Mouse (Mus musculus): Measurements from ENCODE around the gene Stk16. TPM values are rescaled to one million over a fixed set of nuclear protein-coding genes. Genes with fewer than 3 reads are reported as not detected.

Gene Stk16
- total RNA-seq, 2 experiments from 2014 or later = 88.3 to 92.4 TPM

DNA sequence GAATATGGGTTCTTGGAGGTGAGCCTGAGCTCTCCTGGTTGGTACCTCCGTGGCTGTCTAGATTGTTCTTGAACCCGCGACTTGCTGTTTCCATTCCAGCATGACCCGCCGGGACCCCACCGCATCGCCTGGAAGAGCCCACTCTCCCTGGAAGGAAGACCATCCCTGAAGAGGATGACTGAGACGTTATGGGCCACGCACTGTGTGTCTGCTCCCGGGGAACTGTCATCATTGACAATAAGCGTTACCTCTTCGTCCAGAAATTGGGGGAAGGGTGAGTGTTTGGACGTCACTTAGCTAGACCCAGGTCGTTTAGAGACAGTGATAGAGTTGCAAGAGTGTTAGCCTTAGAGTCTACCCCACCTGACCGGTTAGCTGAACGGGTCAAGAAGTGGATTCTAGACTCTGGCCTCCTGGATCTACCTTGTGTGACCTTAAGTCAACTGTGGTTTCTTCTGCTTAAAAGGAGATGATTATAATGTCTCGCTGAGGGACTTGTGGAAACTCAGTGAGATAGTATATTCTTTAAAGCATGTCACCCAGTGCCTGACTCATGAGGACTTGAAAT lies 587 bp downstream of the Stk16 start:
- DNase-seq (ENCODE audit: extremely low spot score in 1 of 2, low spot score in 1 of 2) = no peak

DNA sequence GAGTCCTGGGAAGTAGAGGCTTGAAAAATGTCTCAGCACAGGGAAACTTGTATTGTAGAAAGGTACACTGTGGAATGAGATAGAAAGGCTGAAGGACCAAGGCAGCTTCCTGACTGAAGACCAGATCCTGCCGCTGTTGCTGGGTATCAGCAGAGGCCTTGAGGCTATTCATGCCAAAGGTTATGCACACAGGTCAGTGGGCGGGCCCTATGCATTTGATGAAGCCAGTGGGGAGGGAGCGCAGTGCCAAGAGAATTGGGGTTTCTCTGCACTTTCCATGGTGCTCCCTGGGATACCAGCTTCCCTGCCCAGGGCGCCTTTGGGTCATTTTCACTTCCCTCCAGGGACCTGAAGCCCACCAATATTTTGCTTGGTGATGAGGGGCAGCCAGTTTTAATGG lies 1.9 kb downstream of the Stk16 start:
- no peak for DNase-seq (ENCODE audit: extremely low spot score in 1 of 2, low spot score in 1 of 2)

DNA sequence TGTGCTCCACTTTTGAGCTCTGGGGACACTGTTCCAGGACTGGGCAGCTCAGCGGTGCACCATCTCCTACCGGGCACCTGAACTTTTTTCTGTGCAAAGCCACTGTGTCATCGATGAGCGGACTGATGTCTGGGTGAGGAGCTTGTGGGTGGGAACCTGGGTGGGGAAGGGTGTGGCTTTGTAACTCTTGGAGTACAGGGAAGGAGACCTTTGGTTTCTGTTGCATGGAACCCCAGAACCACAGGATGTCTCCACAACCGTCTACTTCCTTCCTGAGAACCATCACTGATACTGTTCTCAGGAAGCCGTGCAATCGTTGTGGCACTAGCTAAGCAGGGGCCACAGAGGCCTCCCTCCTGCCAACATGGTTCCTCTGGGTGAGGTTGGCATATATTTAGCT lies 2.5 kb downstream of the Stk16 start:
- no peak for DNase-seq (ENCODE audit: extremely low spot score in 1 of 2, low spot score in 1 of 2)

DNA sequence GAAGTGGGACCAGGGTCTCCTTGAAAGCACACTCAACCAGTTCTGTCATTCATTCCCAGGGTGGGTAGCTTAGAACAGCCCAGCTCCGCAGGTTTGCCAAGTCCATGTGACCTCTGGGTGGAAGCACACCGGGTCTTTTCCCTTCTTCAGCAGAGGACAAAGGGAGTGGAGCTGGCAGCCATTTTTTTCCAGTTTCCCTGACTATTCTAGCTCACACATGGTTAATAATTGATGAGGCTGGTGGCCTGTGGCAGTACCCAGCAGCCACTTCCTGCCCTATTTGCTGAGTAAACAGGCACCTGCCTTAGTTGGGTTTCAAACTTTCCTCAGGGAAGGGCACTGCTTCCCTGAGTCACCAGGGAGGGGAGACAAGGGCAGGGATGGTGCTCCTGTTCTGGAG lies 3.8 kb downstream of the Stk16 start:
- DNase-seq (ENCODE audit: extremely low spot score in 1 of 2, low spot score in 1 of 2) = no peak

DNA sequence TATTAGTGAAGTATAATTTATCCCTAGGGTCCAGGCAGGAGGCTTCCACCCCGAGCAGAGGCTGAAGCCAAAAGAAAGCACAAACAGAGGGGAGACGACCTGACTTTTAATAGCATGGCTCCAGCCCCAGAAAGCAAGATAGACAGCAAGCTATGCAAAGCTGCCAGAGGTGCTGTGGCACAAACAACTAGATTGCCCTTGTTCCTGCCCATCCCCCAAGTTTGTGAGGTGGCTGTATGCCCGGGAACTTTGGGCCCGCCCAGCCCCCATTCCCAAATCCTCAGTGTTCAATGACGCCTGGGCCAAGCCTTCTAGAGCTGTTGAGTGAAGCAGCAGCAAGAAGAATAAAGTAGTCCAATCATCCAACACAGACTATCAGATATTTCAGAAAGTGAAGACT lies 4.2 kb downstream of the Stk16 start:
- peak in 1 of 2 experiments; percentile 54 for DNase-seq (ENCODE audit: extremely low spot score in 1 of 2, low spot score in 1 of 2)

DNA sequence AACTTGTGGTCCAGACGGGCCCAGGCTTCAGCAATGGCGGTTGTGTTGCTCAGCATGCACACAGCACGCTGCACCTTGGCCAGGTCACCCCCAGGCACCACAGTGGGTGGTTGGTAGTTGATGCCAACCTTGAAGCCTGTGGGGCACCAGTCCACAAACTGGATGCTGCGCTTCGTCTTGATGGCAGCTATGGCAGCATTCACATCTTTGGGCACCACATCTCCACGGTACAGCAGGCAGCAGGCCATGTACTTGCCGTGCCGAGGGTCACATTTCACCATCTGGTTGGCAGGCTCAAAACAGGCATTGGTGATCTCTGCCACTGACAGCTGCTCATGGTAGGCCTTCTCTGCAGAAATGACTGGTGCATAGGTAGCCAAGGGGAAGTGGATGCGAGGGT lies 5.1 kb downstream of the Stk16 start:
- no peak for DNase-seq (ENCODE audit: extremely low spot score in 1 of 2, low spot score in 1 of 2)

DNA sequence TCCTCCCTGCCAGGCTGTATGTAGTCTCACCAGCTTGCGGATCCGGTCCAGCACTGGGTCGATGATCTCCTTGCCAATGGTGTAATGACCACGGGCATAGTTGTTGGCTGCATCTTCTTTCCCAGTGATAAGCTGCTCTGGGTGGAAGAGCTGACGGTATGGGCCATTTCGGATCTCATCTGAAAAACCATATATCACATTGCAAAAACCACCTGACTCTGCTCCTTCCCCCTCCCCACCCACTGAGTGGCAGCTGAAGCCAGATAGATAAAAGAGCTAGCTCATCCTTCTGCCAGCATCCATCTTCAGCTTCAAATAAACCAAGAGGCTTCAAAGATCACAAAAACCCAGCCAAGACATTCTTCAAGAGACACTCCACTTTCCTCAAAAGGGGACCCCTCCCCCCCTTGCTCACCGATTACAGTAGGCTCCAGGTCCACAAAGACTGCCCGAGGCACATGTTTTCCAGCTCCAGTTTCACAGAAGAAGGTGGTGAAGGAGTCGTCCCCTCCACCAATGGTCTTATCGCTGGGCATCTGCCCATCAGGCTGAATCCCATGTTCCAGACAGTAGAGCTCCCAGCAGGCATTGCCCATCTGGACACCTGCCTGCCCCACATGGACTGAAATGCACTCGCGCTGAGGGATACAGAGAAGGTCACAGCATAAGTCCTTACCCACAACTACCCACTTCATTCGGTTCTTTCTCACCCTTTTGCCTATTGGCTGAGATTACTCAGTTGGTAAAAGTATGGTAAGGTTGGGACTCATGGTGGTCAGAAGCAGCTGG lies 6.4 kb downstream of the Stk16 start:
- no peak for DNase-seq (ENCODE audit: extremely low spot score in 1 of 2, low spot score in 1 of 2)

DNA sequence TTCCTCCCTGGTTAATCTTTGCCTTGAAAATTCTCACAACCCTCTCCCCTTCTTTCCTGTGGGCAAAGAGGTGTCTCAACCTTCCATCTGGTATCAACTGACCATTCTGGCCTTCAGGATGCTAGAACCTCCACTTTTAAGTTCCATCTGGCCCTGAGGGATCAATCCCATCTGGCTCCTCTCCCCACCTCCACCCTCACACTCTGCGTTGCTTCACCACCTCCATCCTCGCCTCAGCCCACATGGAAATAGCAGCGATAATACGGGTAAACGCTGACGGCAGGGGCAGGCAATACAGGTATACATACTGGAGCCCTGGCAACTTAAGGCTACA lies 7.2 kb downstream of the Stk16 start:
- no peak for DNase-seq (ENCODE audit: extremely low spot score in 1 of 2, low spot score in 1 of 2)

DNA sequence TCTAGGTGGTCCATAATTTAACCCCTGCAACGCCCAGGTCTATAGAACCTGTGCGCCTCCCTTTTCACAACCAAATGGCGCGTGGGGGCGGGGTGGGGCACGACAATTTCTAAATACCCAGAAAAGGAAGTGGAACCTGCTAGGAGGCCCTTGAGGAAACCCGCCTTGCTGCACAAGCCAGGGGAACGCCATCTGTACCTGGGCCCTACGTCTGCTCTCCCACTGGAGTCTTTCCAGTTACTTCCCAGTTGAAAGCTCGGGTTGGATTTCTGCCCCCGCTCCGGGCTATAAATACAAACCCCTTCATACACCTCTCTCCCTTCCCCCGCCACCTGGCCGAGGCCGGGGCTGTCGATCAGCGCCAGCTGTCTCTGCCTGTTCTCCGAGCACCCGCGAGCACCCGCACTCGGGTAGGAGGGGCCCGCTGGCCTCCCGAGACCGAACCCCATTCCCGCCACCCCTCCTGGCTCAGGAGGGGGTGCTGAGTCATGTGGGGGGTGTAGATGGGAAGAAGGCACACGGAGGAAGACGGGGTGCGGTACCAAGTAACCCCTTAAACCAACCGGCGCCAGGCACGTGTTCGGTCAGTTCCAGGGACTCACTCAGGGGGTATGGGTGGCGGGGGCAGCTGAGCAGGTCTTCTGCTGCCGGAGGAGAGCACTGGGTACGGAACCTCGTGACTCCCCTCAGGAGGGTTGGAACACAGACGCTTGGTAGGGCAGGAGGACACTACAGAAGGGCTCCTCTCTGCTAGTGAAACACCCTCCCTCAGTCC lies 7.8 kb downstream of the Stk16 start:
- peak in 1 of 2 experiments; percentile 54 for DNase-seq (ENCODE audit: extremely low spot score in 1 of 2, low spot score in 1 of 2)

DNA sequence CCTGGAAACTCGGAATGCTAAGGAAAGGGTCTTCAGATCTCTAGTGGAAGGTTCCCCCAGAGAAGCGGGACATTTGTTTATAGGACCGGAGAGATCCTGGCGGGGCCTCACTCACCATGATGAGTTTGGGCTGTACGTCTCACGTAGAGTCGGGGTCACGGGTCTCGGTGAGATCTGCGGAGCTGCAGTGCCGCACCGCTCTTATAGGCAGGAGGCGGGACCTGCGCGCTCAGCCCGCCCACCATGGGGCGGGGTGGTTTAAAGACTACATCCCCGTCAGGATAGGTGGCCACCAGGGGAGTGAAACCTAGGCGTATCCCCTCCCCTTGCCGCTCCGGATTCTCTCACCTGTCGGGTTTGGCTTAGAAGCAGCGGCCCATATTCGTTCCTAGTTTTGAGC lies 8.4 kb downstream of the Stk16 start:
- peak; percentile 86 to 88 for DNase-seq (ENCODE audit: extremely low spot score in 1 of 2, low spot score in 1 of 2)

DNA sequence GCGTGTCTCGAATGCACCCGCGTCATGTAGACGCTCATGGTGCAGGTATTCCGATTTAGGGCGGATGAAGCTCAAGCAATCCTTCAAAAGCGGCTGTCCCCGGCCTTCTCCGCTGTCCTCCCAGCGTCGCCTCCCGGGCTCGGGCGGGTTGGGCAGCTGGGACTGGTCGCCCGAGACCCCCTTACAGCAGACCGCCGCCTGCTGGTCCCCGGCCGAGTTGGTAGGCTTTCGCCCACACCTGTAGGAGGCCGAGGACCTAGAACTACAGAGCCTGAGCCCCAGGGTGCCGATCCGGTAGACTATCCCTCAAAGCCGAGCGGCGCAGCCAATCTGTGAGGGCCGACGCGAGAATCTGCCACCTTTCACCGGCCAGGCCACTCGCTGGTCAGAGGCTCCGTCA lies 8.9 kb downstream of the Stk16 start, which contains the start of gene Tuba4a:
Gene Tuba4a, minus strand, starts transcription at position 335 of the 400 bp plus-strand sequence.
- no peak for DNase-seq (ENCODE audit: extremely low spot score in 1 of 2, low spot score in 1 of 2)

DNA sequence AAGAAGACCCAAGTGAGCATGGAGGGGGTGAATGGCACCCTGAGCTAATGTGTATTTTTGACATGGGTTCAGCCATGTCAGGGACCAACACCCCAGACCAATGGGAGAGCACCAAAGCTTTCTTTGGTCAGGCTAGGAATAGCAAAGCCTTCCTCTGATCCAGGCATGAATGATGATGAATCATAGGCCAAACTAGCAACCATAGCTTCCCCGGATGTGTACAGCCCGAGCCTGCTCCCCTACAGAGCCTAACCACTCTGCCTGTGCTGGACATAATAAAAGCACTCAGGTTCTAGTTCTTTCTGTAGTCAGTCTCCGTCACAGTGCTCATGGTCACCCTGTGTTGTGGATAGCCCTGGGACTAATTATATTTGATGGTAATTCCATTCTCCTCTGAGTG lies 10.9 kb downstream of the Stk16 start:
- DNase-seq (ENCODE audit: extremely low spot score in 1 of 2, low spot score in 1 of 2) = no peak

DNA sequence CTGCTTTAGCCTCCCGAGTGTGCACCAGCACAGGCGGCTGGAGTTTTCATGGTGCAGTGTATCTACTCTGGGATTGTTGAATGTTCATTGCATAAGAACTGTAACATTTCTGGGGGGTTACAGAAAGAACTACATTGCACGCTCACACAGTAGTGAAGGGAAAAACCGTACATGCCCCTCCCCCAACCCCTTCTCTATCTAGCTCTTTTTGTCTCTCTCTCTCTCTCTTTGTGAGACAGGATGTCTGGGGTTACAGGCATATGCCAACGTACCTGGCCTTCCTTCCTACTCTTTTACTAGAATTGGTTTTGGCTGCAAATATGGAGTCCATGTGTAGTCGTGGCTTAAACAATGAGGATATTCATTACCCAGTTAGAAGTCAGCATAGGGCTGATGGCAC lies 12.3 kb downstream of the Stk16 start:
- DNase-seq (ENCODE audit: extremely low spot score in 1 of 2, low spot score in 1 of 2) = no peak

DNA sequence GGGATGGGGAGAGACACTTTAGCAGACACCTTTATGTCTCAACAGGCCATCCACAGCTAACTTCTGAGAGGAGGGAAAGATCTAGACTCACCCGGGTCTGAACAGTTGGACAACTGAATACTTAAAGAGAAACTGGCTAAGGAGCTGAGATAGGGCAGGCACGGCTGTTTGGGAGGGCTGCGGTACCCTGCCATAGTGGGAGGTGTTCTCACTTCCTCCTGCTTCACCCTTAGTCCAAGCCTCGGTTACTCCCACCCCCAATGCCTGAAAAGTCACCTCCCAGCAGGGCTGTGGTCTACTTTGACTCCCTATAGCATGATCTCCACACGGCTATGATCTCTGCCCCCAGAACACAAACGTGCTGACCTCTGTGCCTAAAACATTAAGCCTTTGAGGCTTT lies 12.9 kb downstream of the Stk16 start:
- no peak for DNase-seq (ENCODE audit: extremely low spot score in 1 of 2, low spot score in 1 of 2)

DNA sequence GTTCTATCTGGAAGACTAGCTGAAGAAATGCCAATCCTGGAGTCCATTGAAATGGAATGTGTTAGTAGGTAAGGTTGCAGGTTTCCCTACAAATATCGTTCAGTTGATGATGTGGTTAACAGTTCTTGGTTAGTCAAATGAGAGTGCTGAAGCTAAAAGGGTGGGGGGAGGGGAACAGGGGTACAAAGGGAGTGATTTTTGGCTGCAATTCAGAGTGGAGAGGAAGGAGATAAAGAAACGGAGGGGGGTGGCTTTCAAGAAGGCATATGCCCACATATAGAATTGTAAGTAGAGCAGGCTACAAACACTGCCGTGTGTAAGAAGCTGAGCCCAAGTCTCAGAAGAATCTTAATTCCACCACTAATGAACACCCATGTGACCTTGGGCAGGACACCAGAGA lies 14.8 kb downstream of the Stk16 start:
- DNase-seq (ENCODE audit: extremely low spot score in 1 of 2, low spot score in 1 of 2) = no peak

DNA sequence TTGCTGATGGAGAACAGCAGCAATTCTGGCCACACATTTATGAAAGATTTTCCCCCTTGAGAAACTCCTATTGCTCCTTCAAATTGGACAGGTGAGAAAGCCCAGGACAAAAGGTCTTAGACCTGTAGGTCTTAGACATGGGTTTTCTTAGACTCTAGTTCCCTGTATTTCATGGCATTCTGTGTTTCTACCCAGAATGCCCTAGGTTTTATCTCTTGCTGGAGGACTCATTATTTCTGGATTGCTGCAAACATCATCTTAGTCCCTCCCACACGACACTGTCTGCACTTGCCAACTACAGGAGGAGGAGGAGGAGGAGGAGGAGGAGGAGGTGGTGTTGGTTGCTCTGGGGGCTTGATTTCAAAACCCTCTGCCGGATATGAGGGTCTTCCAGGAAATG lies 15.5 kb downstream of the Stk16 start:
- DNase-seq (ENCODE audit: extremely low spot score in 1 of 2, low spot score in 1 of 2) = no peak

DNA sequence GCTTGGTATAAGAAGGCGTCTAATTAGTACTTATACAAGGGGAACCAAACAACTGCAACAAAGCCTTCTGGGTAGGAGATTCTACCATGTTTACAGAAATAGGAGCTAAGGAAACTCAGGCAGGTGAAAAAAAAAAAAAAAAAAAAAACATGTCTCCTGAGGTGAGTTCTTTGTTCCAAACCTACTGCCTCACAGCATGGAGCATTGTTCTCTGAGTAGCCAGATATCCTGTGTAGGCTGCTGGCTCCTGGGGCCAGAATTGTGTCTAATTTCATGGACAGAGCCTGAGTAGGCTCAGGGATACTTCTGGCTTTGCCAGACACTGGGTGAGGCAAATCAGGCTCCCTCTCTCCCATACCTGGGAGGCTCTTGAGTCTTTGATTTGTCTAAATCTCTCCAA lies 17.0 kb downstream of the Stk16 start:
- no peak for DNase-seq (ENCODE audit: extremely low spot score in 1 of 2, low spot score in 1 of 2)

DNA sequence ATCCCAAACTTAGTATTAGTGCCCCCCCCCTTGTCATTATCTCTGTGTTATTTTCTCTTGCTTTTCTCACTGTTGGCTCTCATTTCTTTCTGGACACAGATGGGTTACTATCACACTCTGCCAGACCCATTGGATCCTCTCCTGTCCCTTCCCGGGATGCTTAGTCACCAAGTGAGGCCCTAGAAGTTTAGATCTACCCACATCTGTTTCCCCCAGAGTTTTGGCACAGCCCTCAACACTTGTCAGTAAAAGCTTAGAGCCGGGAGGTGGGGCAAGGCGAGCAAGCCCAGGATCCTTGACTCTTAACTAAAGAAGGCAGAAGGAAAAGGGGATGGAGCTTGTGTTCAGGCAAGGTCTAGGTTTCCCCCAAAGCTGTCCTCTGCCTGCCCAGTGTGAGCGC lies 18.5 kb downstream of the Stk16 start:
- no peak for DNase-seq (ENCODE audit: extremely low spot score in 1 of 2, low spot score in 1 of 2)

DNA sequence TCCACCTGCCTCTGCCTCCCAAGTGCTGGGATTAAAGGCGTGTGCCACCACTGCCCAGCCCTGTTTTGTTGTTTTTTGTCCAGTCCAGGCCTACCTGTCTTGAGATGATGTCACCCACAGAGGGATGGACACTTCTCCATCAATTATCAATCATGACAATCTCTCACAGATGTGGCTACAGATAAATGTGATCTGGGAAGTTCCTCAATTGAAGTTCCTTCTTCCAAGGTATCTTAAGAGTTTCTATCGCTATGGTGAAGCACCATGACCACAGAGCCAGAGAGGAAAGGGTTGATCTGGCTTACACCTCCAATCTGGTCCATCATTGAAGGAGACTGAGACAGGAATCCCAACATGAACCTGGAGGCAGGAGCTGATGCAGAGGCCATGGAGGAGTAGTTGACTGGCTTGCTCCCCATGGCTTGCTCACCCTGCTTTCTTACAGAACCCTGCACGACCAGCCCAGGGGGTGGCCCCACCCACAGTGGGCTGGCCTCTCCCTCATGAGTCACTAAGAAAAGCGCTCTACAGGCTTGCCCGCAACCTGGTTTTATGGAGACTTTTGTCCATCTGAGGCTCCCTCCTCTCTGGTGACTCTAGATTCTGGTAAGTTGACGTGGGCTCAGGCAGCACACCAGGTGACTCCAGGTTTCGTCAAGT lies 19.8 kb downstream of the Stk16 start:
- no peak for DNase-seq (ENCODE audit: extremely low spot score in 1 of 2, low spot score in 1 of 2)

DNA sequence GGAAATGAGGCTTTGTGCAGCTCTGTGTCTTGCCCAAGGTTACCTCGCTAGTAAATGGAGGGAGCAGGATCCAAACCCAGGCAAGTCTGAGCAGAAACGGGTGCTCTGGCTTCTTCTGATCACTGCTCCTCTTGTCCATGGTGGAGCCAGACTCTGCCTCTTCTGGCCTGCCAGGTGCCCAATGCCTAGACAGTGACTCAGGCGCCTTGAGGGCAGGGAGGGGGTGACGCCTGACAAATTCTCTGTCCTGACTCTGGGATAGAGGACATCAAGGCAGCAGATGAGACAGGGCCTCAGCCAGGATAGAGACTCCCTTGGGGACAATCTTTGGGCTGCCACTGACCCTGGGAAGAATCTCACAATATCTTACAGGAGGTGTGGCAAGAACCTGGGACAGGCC lies 20.6 kb downstream of the Stk16 start:
- no peak for DNase-seq (ENCODE audit: extremely low spot score in 1 of 2, low spot score in 1 of 2)

DNA sequence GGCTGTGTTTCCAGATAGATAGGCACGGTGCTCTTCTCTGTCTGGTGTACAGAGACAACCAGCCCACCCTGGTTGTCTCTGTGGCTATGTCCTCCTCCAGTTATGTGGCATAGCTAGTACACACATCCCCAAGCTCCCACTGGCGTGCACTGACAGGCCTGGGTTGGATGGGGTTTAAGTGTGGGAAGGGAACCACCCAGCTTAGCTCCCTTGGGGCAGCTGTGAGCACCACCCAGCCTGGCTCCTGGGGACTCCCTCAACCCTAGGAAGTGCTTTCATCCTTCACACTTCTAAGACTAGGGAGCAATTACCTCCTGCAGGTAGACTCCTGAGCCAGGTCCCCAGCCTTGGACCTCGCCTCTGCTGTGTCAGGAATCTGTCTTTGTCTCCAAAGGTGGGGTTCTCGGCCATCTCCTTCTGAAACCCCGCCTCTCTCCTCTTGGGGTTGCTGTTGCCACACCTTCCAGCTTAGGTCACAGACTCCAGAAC lies 21.1 kb downstream of the Stk16 start, which contains the start of gene A630095N17Rik:
Gene A630095N17Rik, minus strand, starts transcription at position 439 of the 489 bp plus-strand sequence.
- DNase-seq (ENCODE audit: extremely low spot score in 1 of 2, low spot score in 1 of 2) = no peak

All from layer of hippocampus, postnatal 25 days (tissue).